Mouse (Mus musculus): Measurements from ENCODE around the gene Scn8a.
A peak's percentile ranks its signal among the peaks of the same experiment; 100 is the strongest.

The Scn8a gene

DNA sequence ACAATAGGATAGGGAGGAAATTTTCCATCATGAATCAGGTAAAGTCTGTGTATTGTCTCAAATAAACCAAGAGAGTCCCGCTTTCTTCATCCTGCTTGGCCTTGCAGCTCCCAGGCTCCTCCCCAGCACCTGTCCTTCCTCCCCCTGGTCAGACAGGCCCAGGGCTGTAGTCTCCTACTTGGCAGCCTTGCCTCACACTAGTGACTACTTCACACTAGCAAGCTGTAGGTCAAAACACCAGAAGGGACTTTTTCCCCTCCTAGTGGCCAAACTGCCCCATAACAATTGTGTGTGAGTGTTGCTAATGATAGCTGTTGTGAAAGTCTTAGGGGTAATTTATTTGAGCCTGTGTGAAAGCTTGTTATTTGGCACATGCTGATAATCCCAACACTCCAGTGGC lies 105.0 kb downstream of the Scn8a start:
- Histone ChIP-seq H3K9me3 (ENCODE audit: low read length) (no peaks in the 10 kb centered on the region), H3K36me3 (ENCODE audit: insufficient read depth, low read length) (no peaks in the 10 kb centered on the region), H3K4me1 (replicated peaks; ENCODE audit: low read depth, low read length) (peaks cover 22% of the 10 kb centered on the region), H3K27me3 (ENCODE audit: insufficient read depth, low read length) (peaks cover 7% of the 10 kb centered on the region), H3K4me3 (replicated peaks; ENCODE audit: low read length) (no peak overlapping the region)
- TF ChIP-seq NANOG (IDR thresholded peaks at IDR 0.05; ENCODE audit: borderline replicate concordance, low read length) (no peak), CTCF (conservative IDR thresholded peaks at IDR 0.05; ENCODE audit: low read length) (peak; percentile 47), POU5F1 (IDR thresholded peaks at IDR 0.05; ENCODE audit: borderline replicate concordance, low read length) (no peak)

DNA sequence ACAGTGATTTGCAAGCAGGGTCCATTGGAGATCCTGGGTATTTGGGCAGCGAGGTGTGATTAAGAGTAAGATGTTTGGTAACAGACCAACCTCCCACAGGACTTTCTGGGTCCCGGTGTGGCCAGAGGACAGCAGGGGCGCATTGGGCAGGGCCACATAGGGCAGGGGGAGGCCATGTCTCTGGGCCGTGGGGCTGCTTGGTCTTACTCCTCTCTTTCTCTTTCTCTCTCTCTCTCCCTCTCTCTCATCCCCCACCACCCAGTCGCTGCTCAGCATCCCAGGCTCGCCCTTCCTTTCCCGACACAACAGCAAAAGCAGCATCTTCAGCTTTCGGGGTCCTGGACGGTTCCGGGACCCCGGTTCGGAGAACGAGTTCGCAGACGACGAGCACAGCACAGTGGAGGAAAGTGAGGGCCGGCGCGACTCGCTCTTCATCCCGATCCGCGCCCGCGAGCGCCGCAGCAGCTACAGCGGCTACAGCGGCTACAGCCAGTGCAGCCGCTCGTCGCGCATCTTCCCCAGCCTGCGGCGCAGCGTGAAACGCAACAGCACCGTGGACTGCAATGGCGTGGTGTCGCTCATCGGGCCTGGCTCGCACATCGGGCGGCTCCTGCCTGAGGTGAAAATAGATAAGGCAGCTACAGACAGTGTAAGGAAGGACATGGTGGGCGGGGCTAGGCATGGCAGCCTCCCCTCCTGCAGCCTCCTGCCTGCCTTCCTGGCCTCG lies 113.9 kb downstream of the Scn8a start:
- H3K4me1 ChIP-seq (replicated peaks; ENCODE audit: low read depth, low read length), result peaks cover 5% of the 10 kb centered on the region; the same call in 1 of the 2 replicates
- TF ChIP-seq POU5F1 (IDR thresholded peaks at IDR 0.05; ENCODE audit: borderline replicate concordance, low read length) (no peak), CTCF (conservative IDR thresholded peaks at IDR 0.05; ENCODE audit: low read length) (no peak)
- H3K9me3 ChIP-seq (ENCODE audit: low read length), result no peaks in the 10 kb centered on the region
- peaks cover 41% of the 10 kb centered on the region for H3K27me3 ChIP-seq (ENCODE audit: insufficient read depth, low read length)
- H3K36me3 ChIP-seq (ENCODE audit: insufficient read depth, low read length), result no peaks in the 10 kb centered on the region
- H3K4me3 ChIP-seq (replicated peaks; ENCODE audit: low read length), result peak overlapping the region; percentile 66

GRCm38 (mm10) chr15:100984154-100984893 lies 114.7 kb downstream of the Scn8a start:
- 0 out of 2 replicates have a peak, but pooled peaks cover under 1% of the 10 kb centered on the region for H3K9me3 ChIP-seq (ENCODE audit: low read length)
- H3K36me3 ChIP-seq (ENCODE audit: insufficient read depth, low read length), result no peaks in the 10 kb centered on the region
- peaks cover 41% of the 10 kb centered on the region for H3K27me3 ChIP-seq (ENCODE audit: insufficient read depth, low read length)
- H3K4me3 ChIP-seq (replicated peaks; ENCODE audit: low read length), result peak overlapping the region; percentile 66
- no peak for TF ChIP-seq CTCF (conservative IDR thresholded peaks at IDR 0.05; ENCODE audit: low read length)
- TF ChIP-seq NANOG (IDR thresholded peaks at IDR 0.05; ENCODE audit: borderline replicate concordance, low read length), result no peak
- TF ChIP-seq POU5F1 (IDR thresholded peaks at IDR 0.05; ENCODE audit: borderline replicate concordance, low read length), result no peak
- H3K4me1 ChIP-seq (replicated peaks; ENCODE audit: low read depth, low read length), result peaks cover 5% of the 10 kb centered on the region; the same call in 1 of the 2 replicates

GRCm38 (mm10) chr15:100986479-100986878 lies 116.8 kb downstream of the Scn8a start:
- Histone ChIP-seq H3K4me1 (replicated peaks; ENCODE audit: low read depth, low read length) (peaks cover 5% of the 10 kb centered on the region; the same call in 1 of the 2 replicates), H3K27me3 (ENCODE audit: insufficient read depth, low read length) (peaks cover 39% of the 10 kb centered on the region), H3K4me3 (replicated peaks; ENCODE audit: low read length) (no peak overlapping the region), H3K36me3 (ENCODE audit: insufficient read depth, low read length) (no peaks in the 10 kb centered on the region), H3K9me3 (ENCODE audit: low read length) (peaks cover 14% of the 10 kb centered on the region)
- TF ChIP-seq POU5F1 (IDR thresholded peaks at IDR 0.05; ENCODE audit: borderline replicate concordance, low read length), result no peak
- TF ChIP-seq NANOG (IDR thresholded peaks at IDR 0.05; ENCODE audit: borderline replicate concordance, low read length), result no peak
- TF ChIP-seq CTCF (conservative IDR thresholded peaks at IDR 0.05; ENCODE audit: low read length), result no peak

DNA sequence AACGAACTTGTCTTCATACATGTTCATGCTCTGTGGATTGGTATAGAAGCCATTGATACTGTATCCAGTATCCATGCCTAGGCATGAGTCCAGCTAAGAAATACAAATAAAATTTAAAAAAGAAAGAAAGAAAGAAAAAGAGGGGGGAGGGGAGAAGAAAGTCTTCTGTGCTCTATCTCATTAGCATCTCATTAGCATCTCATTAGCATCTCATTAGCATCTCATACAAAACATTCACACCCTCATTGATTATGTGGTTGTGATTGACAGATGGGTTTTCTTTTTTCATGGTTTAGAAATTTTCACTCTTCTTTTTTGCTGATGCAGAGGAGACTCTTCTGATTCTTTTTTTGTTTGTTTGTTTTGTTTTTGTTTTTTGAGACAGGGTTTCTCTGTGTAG lies 117.4 kb downstream of the Scn8a start:
- no peak for TF ChIP-seq CTCF (conservative IDR thresholded peaks at IDR 0.05; ENCODE audit: low read length)
- no peak for TF ChIP-seq NANOG (IDR thresholded peaks at IDR 0.05; ENCODE audit: borderline replicate concordance, low read length)
- no peak for TF ChIP-seq POU5F1 (IDR thresholded peaks at IDR 0.05; ENCODE audit: borderline replicate concordance, low read length)
- Histone ChIP-seq H3K36me3 (ENCODE audit: insufficient read depth, low read length) (no peaks in the 10 kb centered on the region), H3K9me3 (ENCODE audit: low read length) (peaks cover 14% of the 10 kb centered on the region), H3K4me3 (replicated peaks; ENCODE audit: low read length) (no peak overlapping the region), H3K27me3 (ENCODE audit: insufficient read depth, low read length) (peaks cover 39% of the 10 kb centered on the region), H3K4me1 (replicated peaks; ENCODE audit: low read depth, low read length) (peaks cover 5% of the 10 kb centered on the region; the same call in 1 of the 2 replicates)

- H3K4me1 ChIP-seq (replicated peaks; ENCODE audit: low read depth, low read length), result no peaks in the 10 kb centered on the region
- peaks cover 14% of the 10 kb centered on the region for H3K9me3 ChIP-seq (ENCODE audit: low read length)
- no peak for TF ChIP-seq CTCF (conservative IDR thresholded peaks at IDR 0.05; ENCODE audit: low read length)
- no peak for TF ChIP-seq NANOG (IDR thresholded peaks at IDR 0.05; ENCODE audit: borderline replicate concordance, low read length)
- TF ChIP-seq POU5F1 (IDR thresholded peaks at IDR 0.05; ENCODE audit: borderline replicate concordance, low read length), result no peak
- H3K36me3 ChIP-seq (ENCODE audit: insufficient read depth, low read length), result no peaks in the 10 kb centered on the region
- no peak overlapping the region for H3K4me3 ChIP-seq (replicated peaks; ENCODE audit: low read length)
- peaks cover 12% of the 10 kb centered on the region for H3K27me3 ChIP-seq (ENCODE audit: insufficient read depth, low read length)
Observed at GRCm38 (mm10) chr15:100990283-100990682, 120.6 kb downstream of the Scn8a start.

GRCm38 (mm10) chr15:100997090-100997489 lies 127.4 kb downstream of the Scn8a start:
- H3K9me3 ChIP-seq (ENCODE audit: low read length), result no peaks in the 10 kb centered on the region
- no peaks in the 10 kb centered on the region for H3K4me1 ChIP-seq (replicated peaks; ENCODE audit: low read depth, low read length)
- no peaks in the 10 kb centered on the region for H3K27me3 ChIP-seq (ENCODE audit: insufficient read depth, low read length)
- no peak overlapping the region for H3K4me3 ChIP-seq (replicated peaks; ENCODE audit: low read length)
- TF ChIP-seq NANOG (IDR thresholded peaks at IDR 0.05; ENCODE audit: borderline replicate concordance, low read length) (no peak), POU5F1 (IDR thresholded peaks at IDR 0.05; ENCODE audit: borderline replicate concordance, low read length) (no peak), CTCF (conservative IDR thresholded peaks at IDR 0.05; ENCODE audit: low read length) (no peak)
- H3K36me3 ChIP-seq (ENCODE audit: insufficient read depth, low read length), result no peaks in the 10 kb centered on the region

DNA sequence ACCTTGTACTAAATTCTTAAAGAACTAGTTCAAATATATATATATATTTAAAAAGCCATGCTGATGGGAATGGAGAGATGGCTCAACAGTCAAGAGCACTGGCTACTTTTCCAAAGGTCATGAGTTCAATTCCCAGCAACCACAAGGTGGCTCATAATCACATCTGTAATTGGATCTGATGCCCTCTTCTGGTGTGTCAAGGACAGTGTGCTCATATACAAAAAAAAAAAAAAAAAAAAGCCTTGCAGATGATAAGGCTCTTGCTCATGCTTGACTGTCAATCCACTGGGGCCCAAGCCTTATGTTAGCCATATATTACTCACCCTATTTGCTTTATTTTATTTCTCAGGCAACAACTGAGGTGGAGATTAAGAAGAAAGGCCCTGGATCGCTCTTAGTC lies 132.0 kb downstream of the Scn8a start:
- Histone ChIP-seq H3K27me3 (ENCODE audit: insufficient read depth, low read length) (peaks cover 25% of the 10 kb centered on the region), H3K4me3 (replicated peaks; ENCODE audit: low read length) (no peak overlapping the region), H3K9me3 (ENCODE audit: low read length) (no peaks in the 10 kb centered on the region), H3K4me1 (replicated peaks; ENCODE audit: low read depth, low read length) (peaks cover 3% of the 10 kb centered on the region; the same call in 1 of the 2 replicates), H3K36me3 (ENCODE audit: insufficient read depth, low read length) (no peaks in the 10 kb centered on the region)
- TF ChIP-seq POU5F1 (IDR thresholded peaks at IDR 0.05; ENCODE audit: borderline replicate concordance, low read length) (no peak), CTCF (conservative IDR thresholded peaks at IDR 0.05; ENCODE audit: low read length) (no peak), NANOG (IDR thresholded peaks at IDR 0.05; ENCODE audit: borderline replicate concordance, low read length) (no peak)
